Mouse (Mus musculus): Measurements from ENCODE around the gene Spata31d1d.

GRCm38 (mm10) chr13:59713710-59714109, 17.8 kb downstream of the Spata31d1d start:
- TF ChIP-seq CTCF (IDR thresholded peaks at IDR 0.05; ENCODE audit: low read depth, low read length) (no peak), POLR2A (IDR thresholded peaks at IDR 0.05; ENCODE audit: borderline replicate concordance, low read depth, low read length) (no peak)

Measured in bone marrow macrophage, adult 2 months (primary cell).